Mouse (Mus musculus) ES-E14 (cell line): ENCODE measurements around the gene Card9. TPM values are rescaled to one million over a fixed set of nuclear protein-coding genes. Genes with fewer than 3 reads are reported as not detected.
"Not testable (repeated sequence)": the region's sequence is repeated elsewhere in the genome, so short reads cannot be mapped to it uniquely, and the experiment has no call there.

Experiments
- DNase-seq: peaks from one replicate; pipeline ENCODE4 v3.0.0-alpha.2; 2013; ENCODE audit warnings: low read depth, low spot score
- H3K27ac ChIP-seq: 2 replicates; pipeline ENCODE4 v1.5.1; 2012; ENCODE audit warnings: low read depth, mild to moderate bottlenecking, low read length, moderate library complexity, mixed read lengths; ENCODE audit not compliant: poor library complexity, insufficient read depth, severe bottlenecking
- H3K36me3 ChIP-seq: 2 replicates; pipeline ENCODE4 v1.6.1; 2012; ENCODE audit warnings: mild to moderate bottlenecking, low read length, moderate library complexity, mixed read lengths; ENCODE audit not compliant: control insufficient read depth, poor library complexity, insufficient read depth, severe bottlenecking
- H3K4me1 ChIP-seq, 2 experiments: fragments of 150-350 bp in 1 of 2; sonication (generic) in 1 of 2; 2 replicates each; pipeline ENCODE4 v1.6.1; 2012; ENCODE audit warnings: low read length in 2 of 2, mild to moderate bottlenecking in 1 of 2, mixed read lengths in 1 of 2; ENCODE audit not compliant: control insufficient read depth in 2 of 2, insufficient read depth in 2 of 2, poor library complexity in 1 of 2
- H3K4me3 ChIP-seq, 2 experiments: fragments of 150-350 bp in 1 of 2; sonication (generic) in 1 of 2; 2 replicates each; pipeline ENCODE4 v1.5.1; 2012; ENCODE audit warnings: low read length in 2 of 2, low read depth in 1 of 2, mild to moderate bottlenecking in 1 of 2, mixed read lengths in 1 of 2; ENCODE audit not compliant: insufficient read depth in 1 of 2, poor library complexity in 1 of 2, severe bottlenecking in 1 of 2
- H3K9ac ChIP-seq: 2 replicates; pipeline ENCODE4 v1.6.1; 2012; ENCODE audit warnings: low read depth, mild to moderate bottlenecking, low read length, mixed read lengths; ENCODE audit not compliant: poor library complexity, insufficient read depth, severe bottlenecking
- H3K9me3 ChIP-seq: fragments of 150-350 bp; sonication (generic); 2 replicates; pipeline ENCODE4 v1.6.1; 2012; ENCODE audit warnings: low read depth, mild to moderate bottlenecking, low read length; ENCODE audit not compliant: control insufficient read depth, insufficient read depth
- CHD2 ChIP-seq: IDR thresholded peaks from 2 replicates; pipeline ENCODE4 v1.6.1; 2014; ENCODE audit warnings: mild to moderate bottlenecking, low read depth, low read length, inconsistent platforms
- HCFC1 ChIP-seq: IDR thresholded peaks from 2 replicates; pipeline ENCODE4 v1.6.1; 2012; ENCODE audit warnings: low read length, inconsistent platforms, borderline replicate concordance; ENCODE audit not compliant: insufficient read depth
- MAFK ChIP-seq: IDR thresholded peaks from 2 replicates; pipeline ENCODE4 v1.6.1; 2014; ENCODE audit warnings: mild to moderate bottlenecking, low read depth, low read length, inconsistent platforms; ENCODE audit not compliant: insufficient read depth
- ZC3H11A ChIP-seq: IDR thresholded peaks from 2 replicates; pipeline ENCODE4 v1.6.1; 2012; ENCODE audit warnings: low read depth, mild to moderate bottlenecking, inconsistent platforms, low read length, borderline replicate concordance
- ZNF384 ChIP-seq: IDR thresholded peaks from 2 replicates; pipeline ENCODE4 v1.6.1; 2012; ENCODE audit warnings: low read depth, low read length, inconsistent platforms
- in situ Hi-C, 2 experiments: fragments of 600-800 bp; cut with MboI; formaldehyde crosslinking; loops; one replicate each; pipeline ENCODE4 v1.15.1; 2025; ENCODE audit warnings: low sequenced_read_pairs in 2 of 2, inconsistent platforms in 1 of 2; ENCODE audit not compliant: unreplicated experiment in 2 of 2
- total RNA-seq: library from RNA; depleted of rRNA; stranded (reverse); fragments of 300-350 nt; gene quantifications from 2 replicates; pipeline ENCODE4 v1.2.3, GENCODE M21; 2012

Gene Card9
- total RNA-seq, 1 experiment = 0.76 TPM

GRCm38 (mm10) chr2:26387713-26388112, 27.0 kb upstream of the Card9 start:
- no peak for DNase-seq
- H3K9ac ChIP-seq = no peak overlapping the region
- in situ Hi-C loops = no loop called here
- H3K4me3 ChIP-seq = no peak overlapping the region
- no peak overlapping the region for H3K27ac ChIP-seq
- peaks cover 60% of the 10 kb centered on the region for H3K36me3 ChIP-seq
- TF ChIP-seq MAFK (no peak), HCFC1 (no peak), ZNF384 (no peak)
- no peaks in the 10 kb centered on the region for H3K4me1 ChIP-seq
- H3K9me3 ChIP-seq = no peaks in the 10 kb centered on the region

- H3K27ac ChIP-seq, H3K4me1 ChIP-seq, DNase-seq, in situ Hi-C loops, H3K9me3 ChIP-seq: not testable (repeated sequence)
- Histone ChIP-seq H3K36me3 (peaks cover 52% of the 10 kb centered on the region), H3K4me3 (peak overlapping the region; percentile 93 to 94), H3K9ac (peak overlapping the region; percentile 54; the same call in 1 of the 2 replicates)
These were observed 20.2 kb upstream of the Card9 start for GRCm38 (mm10) chr2:26380871-26381270.

GRCm38 (mm10) chr2:26380131-26380771, 19.5 kb upstream of the Card9 start, which contains the start of gene Snapc4:
Gene Snapc4 (minus strand): TSS chr2:26380653.
- in situ Hi-C loops = no loop called here
- Histone ChIP-seq H3K4me1 (no peaks in the 10 kb centered on the region; a peak in 1 of 4 replicates), H3K36me3 (peaks cover 53% of the 10 kb centered on the region), H3K9me3 (no peaks in the 10 kb centered on the region), H3K9ac (peak within 1 kb of the TSS; percentile 96), H3K27ac (no peak within 1 kb of the TSS), H3K4me3 (peak within 1 kb of the TSS; percentile 93 to 94)
- no peak for TF ChIP-seq ZC3H11A
- no peak; the same call in 1 of the 2 replicates for TF ChIP-seq HCFC1
- TF ChIP-seq MAFK = no peak
- TF ChIP-seq CHD2 = no peak
- TF ChIP-seq ZNF384 = no peak
- DNase-seq = peak; percentile 83

- no peak overlapping the region for H3K9ac ChIP-seq
- TF ChIP-seq CHD2 (no peak), HCFC1 (no peak), ZC3H11A (no peak), ZNF384 (no peak), MAFK (no peak)
- in situ Hi-C loops = no loop called here
- no peak overlapping the region for H3K4me3 ChIP-seq
- no peak for DNase-seq
- H3K36me3 ChIP-seq = peaks cover 89% of the 10 kb centered on the region
- no peaks in the 10 kb centered on the region for H3K9me3 ChIP-seq
- H3K4me1 ChIP-seq = no peaks in the 10 kb centered on the region
- no peak overlapping the region for H3K27ac ChIP-seq
These were observed 11.7 kb upstream of the Card9 start for GRCm38 (mm10) chr2:26372396-26372795.

GRCm38 (mm10) chr2:26368572-26368971, 7.9 kb upstream of the Card9 start:
- no peak for TF ChIP-seq CHD2
- TF ChIP-seq ZC3H11A = no peak
- no peak for TF ChIP-seq ZNF384
- TF ChIP-seq HCFC1 = no peak
- TF ChIP-seq MAFK = no peak
- DNase-seq = no peak
- H3K36me3 ChIP-seq = peaks cover 91% of the 10 kb centered on the region
- no peak overlapping the region for H3K9ac ChIP-seq
- H3K4me3 ChIP-seq = no peak overlapping the region
- H3K9me3 ChIP-seq = no peaks in the 10 kb centered on the region
- no peaks in the 10 kb centered on the region for H3K4me1 ChIP-seq
- in situ Hi-C loops = no loop called here
- H3K27ac ChIP-seq = no peak overlapping the region
